ENCODE assay signal across 8 mouse cellular contexts in genomic region chr12:108892989-108893714, GRCm38 (mm10). TPM values are rescaled to one million over a fixed set of nuclear protein-coding genes. Genes with fewer than 3 reads are reported as not detected.
A peak's percentile ranks its signal among the peaks of the same experiment; 100 is the strongest.
DNase-seq lines count a peak whose midpoint lies in the region; ATAC-seq and TF ChIP-seq lines count a peak whose summit lies in the region.

Gene Wdr25, plus strand, starts transcription at chr12:108893631.

- H3K9ac ChIP-seq in neural tube, embryonic 11.5 days (ENCODE audit: low read length): peak within 1 kb of the TSS; percentile 81
- H3K9ac ChIP-seq in liver, embryonic 12.5 days: peak within 1 kb of the TSS; percentile 81

- TF ChIP-seq POLR2A in cortical plate, adult 2 months (IDR thresholded peaks at IDR 0.05; ENCODE audit: extremely low read depth, insufficient read depth, low read length): no peak
- TF ChIP-seq POLR2A in myocyte (IDR thresholded peaks at IDR 0.05; ENCODE audit: insufficient read length, low read depth): peak; percentile 62

- H3K4me2 ChIP-seq in neural tube, embryonic 11.5 days (ENCODE audit: low read depth): peak within 1 kb of the TSS; percentile 63
- peak within 1 kb of the TSS; percentile 94 for H3K4me2 ChIP-seq in liver, embryonic 12.5 days
- peak within 1 kb of the TSS; percentile 97 for H3K4me2 ChIP-seq in myocyte (ENCODE audit: low read depth)

- H3K27ac ChIP-seq in neural tube, embryonic 11.5 days (ENCODE audit: low read depth, low read length): no peak within 1 kb of the TSS
- H3K27ac ChIP-seq in cortical plate, adult 2 months (ENCODE audit: insufficient read depth, low read length): no peak within 1 kb of the TSS
- peak within 1 kb of the TSS; percentile 53 for H3K27ac ChIP-seq in liver, embryonic 12.5 days

- peak within 1 kb of the TSS; percentile 95 for H3K4me3 ChIP-seq in neural tube, embryonic 11.5 days (ENCODE audit: low read depth, low read length)
- peak within 1 kb of the TSS; percentile 82 for H3K4me3 ChIP-seq in cortical plate, adult 2 months (ENCODE audit: insufficient read depth, low read length)
- peak within 1 kb of the TSS; percentile 89 for H3K4me3 ChIP-seq in liver, embryonic 12.5 days
- peak within 1 kb of the TSS; percentile 78 for H3K4me3 ChIP-seq in myocyte

- H3K4me1 ChIP-seq in neural tube, embryonic 11.5 days (ENCODE audit: control insufficient read depth, insufficient read depth, low read length): peaks cover 8% of the 10 kb centered on the region
- H3K4me1 ChIP-seq in cortical plate, adult 2 months (ENCODE audit: control insufficient read depth, insufficient read depth, low read length): peaks cover 6% of the 10 kb centered on the region
- peaks cover 30% of the 10 kb centered on the region for H3K4me1 ChIP-seq in liver, embryonic 12.5 days

- H3K79me2 ChIP-seq in myocyte (ENCODE audit: control insufficient read depth, insufficient read depth): peaks cover 59% of the 10 kb centered on the region

- TF ChIP-seq CTCF in cortical plate, adult 2 months (IDR thresholded peaks at IDR 0.05; ENCODE audit: extremely low read depth, insufficient read depth, low read length): no peak

- peak within 1 kb of the TSS; percentile 60 for H3ac ChIP-seq in myocyte (ENCODE audit: control insufficient read depth, insufficient read length)

- intact Hi-C loops in heart, postnatal 36 days (cut with DNase I): loop anchor here (2.0 to 5.0 kb wide), 3 partner anchors 56 to 101 kb away; partner anchors contain the start of genes Slc25a47 and Yy1
- intact Hi-C loops in left cerebral cortex, postnatal 10 days (cut with DNase I): no loop called here

- WGBS in neural tube, embryonic 11.5 days: 18% methylated on average over 12 of the region's 12 CpGs
- WGBS in liver, embryonic 12.5 days (ENCODE audit: insufficient replicate concordance): 11% methylated on average over 12 of the region's 12 CpGs

- H3K27me3 ChIP-seq in neural tube, embryonic 11.5 days (ENCODE audit: control insufficient read depth, insufficient read depth, low read length): no peaks in the 10 kb centered on the region
- no peaks in the 10 kb centered on the region for H3K27me3 ChIP-seq in liver, embryonic 12.5 days (replicated peaks)
- no peaks in the 10 kb centered on the region for H3K27me3 ChIP-seq in myocyte (ENCODE audit: control insufficient read depth, insufficient read depth, insufficient read length)

- DNase-seq in neural tube, embryonic 11.5 days (ENCODE audit: low spot score): no peak
- DNase-seq in neural tube, embryonic 10.5 days (ENCODE audit: extremely low spot score, low spot score): no peak
- peak; percentile 4 to 24 for DNase-seq in heart, postnatal 36 days
- no peak for DNase-seq in adrenal gland, adult 18-20 months (ENCODE audit: low spot score in 2 of 2)
- no peak for DNase-seq in left cerebral cortex, postnatal 10 days (ENCODE audit: extremely low spot score in 1 of 2, low spot score in 2 of 2)

- H3K36me3 ChIP-seq in neural tube, embryonic 11.5 days (ENCODE audit: control insufficient read depth, insufficient read depth, low read length): no peaks in the 10 kb centered on the region
- H3K36me3 ChIP-seq in liver, embryonic 12.5 days: peaks cover 31% of the 10 kb centered on the region
- H3K36me3 ChIP-seq in myocyte (ENCODE audit: control insufficient read depth, insufficient read depth): peaks cover 34% of the 10 kb centered on the region

- ATAC-seq in neural tube, embryonic 11.5 days (ENCODE audit: insufficient read depth, low FRiP score, low TSS enrichment): no peak
- ATAC-seq in liver, embryonic 12.5 days: no peak

- no peaks in the 10 kb centered on the region for H3K9me3 ChIP-seq in neural tube, embryonic 11.5 days (ENCODE audit: control insufficient read depth, low read length)
- H3K9me3 ChIP-seq in liver, embryonic 12.5 days (replicated peaks): no peaks in the 10 kb centered on the region

TF ChIP-seq in myocyte, 11 proteins besides CTCF, POLR2A, EP300 and RAD21:
- TF ChIP-seq TCF3 (IDR thresholded peaks at IDR 0.05; ENCODE audit: insufficient read length, low read depth) (no peak), SRF (IDR thresholded peaks at IDR 0.05; ENCODE audit: control insufficient read depth, insufficient read length, low read depth) (no peak), MAX (IDR thresholded peaks at IDR 0.05; ENCODE audit: low read depth) (no peak), MYOD1 (IDR thresholded peaks at IDR 0.05; ENCODE audit: control insufficient read depth in 1 of 3, insufficient read length in 2 of 3, low read depth in 2 of 3) (peak in 1 of 3 experiments; percentile 20), MYOG (IDR thresholded peaks at IDR 0.05; ENCODE audit: control insufficient read depth in 1 of 3, insufficient read depth in 1 of 3, insufficient read length in 2 of 3, low read depth in 2 of 3) (no peak), POLR2AphosphoS2 (IDR thresholded peaks at IDR 0.05; ENCODE audit: insufficient read length, low read depth) (peak; percentile 61), CEBPB (IDR thresholded peaks at IDR 0.05; ENCODE audit: insufficient read depth, poor library complexity, severe bottlenecking) (peak; percentile 91), REST (IDR thresholded peaks at IDR 0.05; ENCODE audit: insufficient read depth, insufficient read length) (no peak), E2F4 (IDR thresholded peaks at IDR 0.05; ENCODE audit: insufficient read depth) (no peak), USF1 (IDR thresholded peaks at IDR 0.05; ENCODE audit: low read depth) (no peak), TCF12 (IDR thresholded peaks at IDR 0.05; ENCODE audit: insufficient read depth, poor library complexity, severe bottlenecking) (no peak)

RNA-seq across cellular contexts. Expression of gene Wdr25, which starts in this region (rescaled TPM):
- polyA plus RNA-seq in neural tube, embryonic 11.5 days (2014; fragmentation: Nextera tagmentation; extraction: Ambion mirVana): 5.2 TPM in 2 replicates
- polyA plus RNA-seq in cortical plate, adult 2 months (2012; rRNA removed): 13.6 and 15.5 TPM in 2 replicates
- 1 to 10 TPM; 3.8 to 4.3 TPM for total RNA-seq in heart, postnatal 36 days (2021)
- polyA plus RNA-seq in liver, embryonic 12.5 days (2016; fragmentation: Nextera tagmentation; extraction: Ambion mirVana): 5.2 and 5.3 TPM in 2 replicates
- 14.0 TPM for polyA plus RNA-seq in myocyte (2012; fragmentation: generic; extraction: Trizol)
- total RNA-seq in adrenal gland, adult 18-20 months (2021): 1 to 10 TPM; 5.0 to 5.7 TPM
- total RNA-seq in left cerebral cortex, postnatal 10 days (2021): 1 to 10 TPM; 5.8 to 6.1 TPM

Comparison
In these comparisons a context has a peak if more than half of its experiments do, and no peak if none do; other contexts are left out.
1. DNase-seq: peak in heart, postnatal 36 days (2 of 2); none in neural tube, embryonic 11.5 days (single experiment), neural tube, embryonic 10.5 days (single experiment), adrenal gland, adult 18-20 months (0 of 2) and left cerebral cortex, postnatal 10 days (0 of 2).
2. Peak in every context shown above with its lines, with median percentiles within 50 percentile points of each other: H3K4me2 ChIP-seq and H3K4me3 ChIP-seq.